Mouse (Mus musculus): ENCODE data around the gene 4931422A03Rik.

4931422A03Rik gene

GRCm38 (mm10) chr2:103959066-103959465 lies 69.1 kb downstream of the 4931422A03Rik start:
- TF ChIP-seq GATA4 (IDR thresholded peaks at IDR 0.05; ENCODE audit: insufficient replicate concordance, low read length): no peak

DNA sequence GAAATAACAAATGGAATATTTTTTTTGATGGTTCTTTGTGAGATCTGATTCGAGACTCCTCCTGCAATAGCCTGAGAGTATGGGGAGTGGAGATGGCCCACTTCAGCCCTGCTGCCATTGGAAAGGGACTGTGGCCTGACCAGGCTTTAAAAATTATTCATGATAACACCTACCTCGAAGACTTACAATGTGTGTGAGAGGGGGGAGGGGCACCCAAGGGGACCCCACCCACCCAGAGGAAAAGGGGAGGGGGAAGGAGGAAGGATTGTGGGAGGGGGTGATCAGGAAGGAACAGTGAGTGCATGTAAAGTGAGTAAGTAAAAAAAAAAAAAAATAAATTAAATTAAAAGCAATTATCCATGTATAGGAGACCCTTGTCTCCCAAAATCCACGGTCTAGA lies 69.5 kb downstream of the 4931422A03Rik start:
- no peak for TF ChIP-seq GATA4 (IDR thresholded peaks at IDR 0.05; ENCODE audit: insufficient replicate concordance, low read length)

GRCm38 (mm10) chr2:103957649-103958546 lies 70.3 kb downstream of the 4931422A03Rik start, which contains the start of gene Lmo2:
Gene Lmo2 (plus strand): TSS chr2:103957986.
- TF ChIP-seq GATA4 (IDR thresholded peaks at IDR 0.05; ENCODE audit: insufficient replicate concordance, low read length): no peak

- no peak for TF ChIP-seq GATA4 (IDR thresholded peaks at IDR 0.05; ENCODE audit: insufficient replicate concordance, low read length)
Measured at GRCm38 (mm10) chr2:103956867-103957266, 71.3 kb downstream of the 4931422A03Rik start.

DNA sequence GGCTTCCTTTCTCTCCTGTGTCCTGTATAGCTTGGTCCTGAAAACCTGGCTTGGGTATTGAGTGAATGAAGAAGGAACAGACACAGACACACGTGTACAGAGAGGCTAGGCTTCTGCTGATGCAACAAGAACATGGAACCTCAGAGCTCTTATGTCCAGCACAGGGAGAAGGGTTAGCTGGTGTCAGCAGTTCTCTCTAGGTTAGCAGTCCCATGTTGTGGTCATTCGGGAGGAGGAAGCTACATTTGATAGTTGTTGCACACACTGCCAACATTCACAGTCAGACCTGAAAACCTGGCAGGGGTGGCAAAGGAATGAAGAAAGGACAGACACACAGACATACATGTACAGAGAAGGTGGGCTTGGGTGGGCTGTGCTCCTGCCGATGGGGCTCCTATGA lies 72.4 kb downstream of the 4931422A03Rik start:
- TF ChIP-seq GATA4 (IDR thresholded peaks at IDR 0.05; ENCODE audit: insufficient replicate concordance, low read length): no peak

DNA sequence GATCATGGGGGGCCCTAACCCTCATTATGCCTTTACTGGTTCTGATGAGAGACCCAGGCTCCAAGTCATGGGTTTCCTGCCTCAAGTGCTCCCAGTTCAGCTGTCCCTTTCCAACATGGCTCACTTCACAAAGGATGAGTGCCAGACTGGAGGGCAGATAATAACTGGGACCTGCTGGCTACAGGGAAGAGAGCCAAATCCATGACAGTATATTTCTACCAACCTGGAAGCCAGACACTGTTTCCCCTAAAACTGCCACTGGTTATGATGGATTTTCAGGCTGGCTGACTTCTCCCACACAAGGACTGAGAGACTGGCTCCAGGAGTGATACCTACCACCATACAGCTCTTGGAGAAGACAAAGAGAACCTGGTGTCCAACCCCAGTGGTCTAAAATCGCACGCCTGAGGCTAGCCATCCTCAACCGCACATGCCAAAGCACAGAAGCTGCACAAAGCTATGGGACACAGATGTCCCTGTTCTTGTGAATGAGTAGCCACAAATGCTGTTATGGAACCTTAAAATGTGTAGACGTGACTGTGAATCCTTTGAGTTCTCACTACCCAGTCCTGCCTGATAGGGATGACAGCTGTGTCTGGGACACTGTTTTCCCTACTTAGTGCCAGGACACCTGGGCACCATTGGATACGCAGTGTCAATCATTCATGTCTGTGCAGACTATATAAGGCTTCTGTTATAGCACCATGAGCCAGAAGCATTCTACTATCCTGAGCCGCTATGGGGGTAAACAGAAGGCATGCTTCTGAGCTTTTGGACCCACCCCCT lies 74.9 kb downstream of the 4931422A03Rik start:
- TF ChIP-seq GATA4 (IDR thresholded peaks at IDR 0.05; ENCODE audit: insufficient replicate concordance, low read length): no peak

DNA sequence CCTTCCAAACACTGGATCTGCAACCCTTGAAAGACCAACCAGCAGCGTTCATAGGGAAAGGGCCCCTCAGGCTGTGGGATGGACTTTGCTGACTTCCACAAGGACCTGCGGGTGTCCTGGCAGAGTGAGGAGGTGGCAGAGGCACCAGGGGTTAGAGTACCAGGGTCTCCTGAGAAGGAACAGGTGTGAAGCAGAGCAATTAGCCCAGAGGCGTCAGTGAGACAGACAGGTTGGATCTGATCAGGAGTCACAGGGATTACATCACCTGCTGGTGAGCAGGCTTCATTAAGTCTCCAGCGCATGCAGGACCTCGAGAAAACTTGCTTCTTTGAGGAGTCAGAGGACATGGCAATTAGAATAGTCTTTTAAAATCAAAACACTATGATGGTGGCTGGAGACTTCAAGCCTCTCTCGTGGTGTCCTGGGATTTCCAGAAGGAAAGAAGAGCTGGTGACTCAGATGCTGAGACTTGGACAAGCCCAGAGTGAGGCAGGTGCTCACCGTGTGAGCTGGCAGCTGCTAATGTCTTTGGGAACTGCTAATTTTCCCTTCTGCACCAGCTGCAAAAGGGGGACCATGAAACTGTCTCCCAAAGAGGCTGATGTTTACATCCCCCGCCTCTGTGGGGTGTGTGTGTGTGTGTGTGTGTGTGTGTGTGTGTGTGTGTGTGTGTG lies 80.0 kb downstream of the 4931422A03Rik start:
- no peak for TF ChIP-seq GATA4 (IDR thresholded peaks at IDR 0.05; ENCODE audit: insufficient replicate concordance, low read length)

GRCm38 (mm10) chr2:103946892-103947291 lies 81.3 kb downstream of the 4931422A03Rik start:
- no peak for TF ChIP-seq GATA4 (IDR thresholded peaks at IDR 0.05; ENCODE audit: insufficient replicate concordance, low read length)

DNA sequence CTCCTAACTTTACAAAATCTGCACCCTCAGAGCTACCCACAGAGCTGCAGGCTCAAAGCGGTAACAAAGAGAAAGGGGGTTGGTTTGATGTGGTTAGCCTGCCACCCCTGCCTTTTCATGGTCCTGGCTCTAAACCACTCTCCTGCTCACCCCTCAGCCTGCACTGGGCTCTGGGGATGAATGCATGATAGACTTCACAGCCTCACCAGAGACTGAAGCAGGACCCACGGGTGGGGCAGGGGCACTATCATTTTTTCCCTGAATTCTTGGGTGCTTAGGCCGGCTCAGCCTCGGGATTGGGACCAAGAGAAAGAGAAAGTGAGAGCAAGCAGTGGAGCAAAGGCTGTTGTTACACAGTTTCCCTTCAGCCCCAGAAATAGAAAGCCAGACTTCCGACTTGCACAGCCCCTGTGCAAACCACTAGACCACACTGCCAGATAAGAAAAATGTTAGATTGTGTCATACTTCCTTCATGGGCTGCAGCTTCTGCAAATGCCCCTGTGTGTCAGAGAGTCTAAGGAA lies 82.5 kb downstream of the 4931422A03Rik start:
- peak; percentile 40; the same call in 1 of the 2 replicates for TF ChIP-seq GATA4 (IDR thresholded peaks at IDR 0.05; ENCODE audit: insufficient replicate concordance, low read length)

DNA sequence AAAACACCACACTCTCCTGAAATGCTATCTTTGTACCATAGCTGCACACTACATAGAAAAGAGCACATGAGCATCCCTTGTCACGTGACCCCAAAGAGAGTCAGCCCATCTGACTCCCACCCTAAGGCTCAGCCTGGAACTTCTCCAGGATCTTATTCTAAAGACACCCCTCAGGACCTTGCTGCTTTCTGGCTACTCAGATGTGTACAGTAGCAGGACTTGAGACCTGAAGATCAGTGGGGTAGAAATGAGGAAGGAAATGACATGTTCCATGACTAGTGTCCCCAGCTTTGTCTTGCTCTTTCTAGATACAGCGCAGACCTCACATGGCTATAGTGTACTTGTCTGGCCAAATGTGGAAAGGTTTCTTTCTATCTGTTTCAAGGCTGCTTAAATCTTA lies 83.3 kb downstream of the 4931422A03Rik start:
- TF ChIP-seq GATA4 (IDR thresholded peaks at IDR 0.05; ENCODE audit: insufficient replicate concordance, low read length): no peak

- no peak for TF ChIP-seq GATA4 (IDR thresholded peaks at IDR 0.05; ENCODE audit: insufficient replicate concordance, low read length)
Measured at GRCm38 (mm10) chr2:103941085-103941484, 87.1 kb downstream of the 4931422A03Rik start.

DNA sequence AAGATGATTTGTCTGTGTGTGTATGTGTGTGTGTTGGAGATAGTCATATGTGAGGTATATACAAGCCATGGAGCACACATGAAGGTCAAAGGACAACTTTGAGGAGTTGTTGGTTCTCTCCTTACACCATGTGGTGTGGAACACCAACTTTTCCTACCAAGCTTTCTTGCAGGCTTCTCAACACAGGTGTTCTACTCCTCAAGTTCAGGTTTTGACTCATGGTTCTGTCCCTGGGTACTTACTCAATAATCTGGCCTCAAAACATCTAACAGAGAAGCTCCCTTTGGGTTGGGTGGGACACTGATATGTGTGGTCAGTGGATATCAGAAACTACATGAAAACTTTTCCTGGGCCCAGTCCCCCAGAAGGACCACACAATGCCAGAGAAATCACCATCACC lies 89.2 kb downstream of the 4931422A03Rik start:
- no peak for TF ChIP-seq GATA4 (IDR thresholded peaks at IDR 0.05; ENCODE audit: insufficient replicate concordance, low read length)

DNA sequence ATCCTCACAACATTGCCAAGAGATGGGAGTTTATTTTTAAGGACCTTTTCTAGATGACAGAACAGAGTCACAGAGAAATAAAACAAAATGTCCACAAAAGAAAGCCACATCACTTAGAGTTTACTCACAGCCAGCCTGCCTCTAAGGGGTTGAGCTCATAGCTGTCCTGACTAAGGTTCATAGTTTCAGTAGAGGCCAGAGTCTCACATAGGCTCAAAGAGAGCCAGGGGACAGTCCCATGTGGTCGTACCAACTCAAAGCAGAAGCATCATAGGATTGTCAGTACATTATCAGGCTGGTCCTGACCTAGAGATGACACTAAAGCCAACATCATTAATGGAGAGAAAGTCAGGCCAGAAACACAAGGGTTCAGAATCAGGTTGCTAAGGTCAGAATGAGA lies 89.6 kb downstream of the 4931422A03Rik start:
- TF ChIP-seq GATA4 (IDR thresholded peaks at IDR 0.05; ENCODE audit: insufficient replicate concordance, low read length): no peak

DNA sequence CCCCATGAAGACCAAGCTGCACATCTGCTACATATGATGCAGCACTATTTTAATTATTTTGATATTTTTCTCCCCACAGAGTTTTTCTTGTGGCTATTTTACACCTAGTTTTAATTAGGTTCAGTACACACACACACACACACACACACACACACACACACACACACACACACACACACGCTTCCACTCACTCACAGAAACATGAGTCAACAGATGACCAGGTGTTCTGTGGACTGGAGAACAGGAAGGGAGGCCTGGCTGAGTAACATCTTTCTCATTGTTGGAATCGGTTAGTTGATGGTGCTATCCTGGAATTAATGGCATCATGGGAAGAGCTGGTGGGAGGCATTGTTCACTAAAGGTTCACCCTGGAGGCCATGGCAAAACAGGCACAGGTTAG lies 90.5 kb downstream of the 4931422A03Rik start:
- TF ChIP-seq GATA4 (IDR thresholded peaks at IDR 0.05; ENCODE audit: insufficient replicate concordance, low read length): no peak

GRCm38 (mm10) chr2:103936666-103937065 lies 91.5 kb downstream of the 4931422A03Rik start:
- TF ChIP-seq GATA4 (IDR thresholded peaks at IDR 0.05; ENCODE audit: insufficient replicate concordance, low read length): no peak
